Mouse (Mus musculus): ENCODE results near the gene Rgl2. TPM values are rescaled to one million over a fixed set of nuclear protein-coding genes. Genes with fewer than 3 reads are reported as not detected.

Gene Rgl2
- polyA plus RNA-seq, 1 experiment from 2014 or later, result 25.9 TPM

Small RNA genes within 50 kb of the gene (microRNA-seq; reads per million reads assigned to microRNA genes)
- gene Gm27740, result not detected

Other genes starting within 250 kb of the Rgl2 start
- 271 and 290 TPM in 2 replicates for gene Hnrnpm, start 242.7 kb upstream of the Rgl2 start, polyA plus RNA-seq (2015; fragmentation: Nextera tagmentation; extraction: Ambion mirVana)
- 50.4 and 54.7 TPM in 2 replicates for gene March2, start 210.9 kb upstream of the Rgl2 start, polyA plus RNA-seq (2015; fragmentation: Nextera tagmentation; extraction: Ambion mirVana)
- gene Rab11b, start 169.0 kb upstream of the Rgl2 start, polyA plus RNA-seq (2015; fragmentation: Nextera tagmentation; extraction: Ambion mirVana), result 193 and 220 TPM in 2 replicates
- 22.4 and 24.5 TPM in 2 replicates for gene Angptl4, start 147.7 kb upstream of the Rgl2 start, polyA plus RNA-seq (2015; fragmentation: Nextera tagmentation; extraction: Ambion mirVana)
- 22.7 and 23.5 TPM in 2 replicates for gene Kank3, start 119.0 kb upstream of the Rgl2 start, polyA plus RNA-seq (2015; fragmentation: Nextera tagmentation; extraction: Ambion mirVana)
- gene Rps28, start 105.0 kb upstream of the Rgl2 start, polyA plus RNA-seq (2015; fragmentation: Nextera tagmentation; extraction: Ambion mirVana), result 838 and 894 TPM in 2 replicates
- 533 and 550 TPM in 2 replicates for gene Ndufa7, start 105.0 kb upstream of the Rgl2 start, polyA plus RNA-seq (2015; fragmentation: Nextera tagmentation; extraction: Ambion mirVana)
- 47.6 and 53.8 TPM in 2 replicates for gene Cd320, start 86.5 kb upstream of the Rgl2 start, polyA plus RNA-seq (2015; fragmentation: Nextera tagmentation; extraction: Ambion mirVana)
- not detected in 2 replicates for gene Gm7029, start 55.7 kb upstream of the Rgl2 start, polyA plus RNA-seq (2015; fragmentation: Nextera tagmentation; extraction: Ambion mirVana)
- gene Kifc1, start 38.9 kb upstream of the Rgl2 start, polyA plus RNA-seq (2015; fragmentation: Nextera tagmentation; extraction: Ambion mirVana), result 5.9 and 7.0 TPM in 2 replicates
- 0.40 TPM in 1 of 2 replicates, not detected in the other for gene Platr17, start 24.4 kb upstream of the Rgl2 start, polyA plus RNA-seq (2015; fragmentation: Nextera tagmentation; extraction: Ambion mirVana)
- 37.6 and 41.6 TPM in 2 replicates for gene Daxx, start 20.1 kb upstream of the Rgl2 start, polyA plus RNA-seq (2015; fragmentation: Nextera tagmentation; extraction: Ambion mirVana)
- 44.5 and 45.8 TPM in 2 replicates for gene Tapbp, start 13.6 kb upstream of the Rgl2 start, polyA plus RNA-seq (2015; fragmentation: Nextera tagmentation; extraction: Ambion mirVana)
- gene Zbtb22, start 13.6 kb upstream of the Rgl2 start, polyA plus RNA-seq (2015; fragmentation: Nextera tagmentation; extraction: Ambion mirVana), result 12.9 and 15.0 TPM in 2 replicates
- gene Pfdn6, start 10.8 kb downstream of the Rgl2 start, polyA plus RNA-seq (2015; fragmentation: Nextera tagmentation; extraction: Ambion mirVana), result 150 and 167 TPM in 2 replicates
- 24.3 and 26.1 TPM in 2 replicates for gene Wdr46, start 11.1 kb downstream of the Rgl2 start, polyA plus RNA-seq (2015; fragmentation: Nextera tagmentation; extraction: Ambion mirVana)
- gene B3galt4, start 21.9 kb downstream of the Rgl2 start, polyA plus RNA-seq (2015; fragmentation: Nextera tagmentation; extraction: Ambion mirVana), result 12.6 and 15.5 TPM in 2 replicates
- gene Vps52, start 26.3 kb downstream of the Rgl2 start, polyA plus RNA-seq (2015; fragmentation: Nextera tagmentation; extraction: Ambion mirVana), result 46.3 and 48.1 TPM in 2 replicates
- 1,753 and 1,902 TPM in 2 replicates for gene Rps18, start 26.5 kb downstream of the Rgl2 start, polyA plus RNA-seq (2015; fragmentation: Nextera tagmentation; extraction: Ambion mirVana)
- 307 and 325 TPM in 2 replicates for gene H2-K1, start 70.8 kb downstream of the Rgl2 start, polyA plus RNA-seq (2015; fragmentation: Nextera tagmentation; extraction: Ambion mirVana)
- gene Ring1, start 95.1 kb downstream of the Rgl2 start, polyA plus RNA-seq (2015; fragmentation: Nextera tagmentation; extraction: Ambion mirVana), result 9.3 and 12.1 TPM in 2 replicates
- 66.0 and 66.7 TPM in 2 replicates for gene H2-Ke6, start 98.5 kb downstream of the Rgl2 start, polyA plus RNA-seq (2015; fragmentation: Nextera tagmentation; extraction: Ambion mirVana)
- gene Slc39a7, start 102.1 kb downstream of the Rgl2 start, polyA plus RNA-seq (2015; fragmentation: Nextera tagmentation; extraction: Ambion mirVana), result 171 and 176 TPM in 2 replicates
- gene Rxrb, start 102.3 kb downstream of the Rgl2 start, polyA plus RNA-seq (2015; fragmentation: Nextera tagmentation; extraction: Ambion mirVana), result 37.6 and 38.4 TPM in 2 replicates
- gene Col11a2, start 109.9 kb downstream of the Rgl2 start, polyA plus RNA-seq (2015; fragmentation: Nextera tagmentation; extraction: Ambion mirVana), result 0.20 and 0.45 TPM in 2 replicates
- gene H2-Oa, start 162.8 kb downstream of the Rgl2 start, polyA plus RNA-seq (2015; fragmentation: Nextera tagmentation; extraction: Ambion mirVana), result 0.62 and 0.95 TPM in 2 replicates
- gene H2-DMa, start 190.0 kb downstream of the Rgl2 start, polyA plus RNA-seq (2015; fragmentation: Nextera tagmentation; extraction: Ambion mirVana), result 13.4 and 15.3 TPM in 2 replicates
- gene Brd2, start 193.1 kb downstream of the Rgl2 start, polyA plus RNA-seq (2015; fragmentation: Nextera tagmentation; extraction: Ambion mirVana), result 72.3 and 73.0 TPM in 2 replicates
- gene H2-DMb2, start 213.8 kb downstream of the Rgl2 start, polyA plus RNA-seq (2015; fragmentation: Nextera tagmentation; extraction: Ambion mirVana), result 0.87 and 0.99 TPM in 2 replicates
- 3.0 and 3.6 TPM in 2 replicates for gene H2-DMb1, start 223.5 kb downstream of the Rgl2 start, polyA plus RNA-seq (2015; fragmentation: Nextera tagmentation; extraction: Ambion mirVana)

All from intestine, embryonic 16.5 days (tissue).